Mouse (Mus musculus): ENCODE measurements at regions not wholly inside any gene's neighbourhood (a gene's known extent, or its start where the extent isn't known, plus 50 kb on each side); places are given as distances from the start of the nearest gene placed in this dataset.

- TF ChIP-seq EP300 (optimal IDR thresholded peaks at IDR 0.05) = no peak
- TF ChIP-seq CTCF (IDR thresholded peaks at IDR 0.05; ENCODE audit: low read depth) = no peak
Measured at GRCm38 (mm10) chr9:61528286-61528865, 156.2 kb downstream of the Tle3 start.

All from stomach, postnatal 0 days (tissue).